Mouse (Mus musculus) embryonic stem cell, embryonic (primary cell): ENCODE results near the gene Isoc2b.

Experiments
- CTCF ChIA-PET, 4 experiments: fragments of 300-600 bp in 2 of 4; fragments of 350-600 bp in 2 of 4; sonication (Branson Sonifier 250); formaldehyde crosslinking; loops; one replicate each; lab custom pipeline; 2022; ENCODE audit warnings: inconsistent platforms in 2 of 4; lab: Charles Lee
- POLR2A ChIA-PET, 4 experiments: fragments of 300-600 bp in 2 of 4; fragments of 350-600 bp in 2 of 4; sonication (Branson Sonifier 250); formaldehyde crosslinking; loops; one replicate each; lab custom pipeline; 2022; ENCODE audit warnings: antibody characterized with exemption in 4 of 4, inconsistent platforms in 1 of 4; lab: Charles Lee

Gene Isoc2b

GRCm38 (mm10) chr7:4795767-4796433, 74.2 kb downstream of the Isoc2b start:
- CTCF ChIA-PET = interaction anchor here (0.6 to 2.0 kb wide), 15 partner anchors 11 to 230 kb away, joined by 3 to 10 read pairs (median 3); partner anchors contain the start of gene Kmt5c (in 1 of the 4)
- POLR2A ChIA-PET = interaction anchor here (0.5 to 25.1 kb wide), 82 partner anchors 8 to 1151 kb away, joined by 3 to 989 read pairs (median 5); partner anchors contain the start of genes Ube2s (in 4 of the 4), Cox6b2 (in 3 of the 4), Hspbp1 (in 3 of the 4) and Il11 (in 2 of the 4)
